Mouse (Mus musculus) lung, adult 2 months (tissue): ENCODE measurements around the gene Syn1. TPM values are rescaled to one million over a fixed set of nuclear protein-coding genes. Genes with fewer than 3 reads are reported as not detected.

Experiments used
- DNase-seq: peaks from one replicate; pipeline ENCODE4 v3.0.0; 2022
- H3K4me1 ChIP-seq: fragments of 200-500 bp; 2 replicates; pipeline ENCODE4 v1.6.1; 2011; ENCODE audit warnings: low read length; ENCODE audit not compliant: control insufficient read depth, insufficient read depth
- H3K4me3 ChIP-seq: fragments of 200-500 bp; replicated peaks from 2 replicates; pipeline ENCODE3; 2011; ENCODE audit warnings: low read depth, mild to moderate bottlenecking, control low read depth, low read length; ENCODE audit errors: extremely low read depth
- CTCF ChIP-seq: fragments of 200-500 bp; IDR thresholded peaks from 2 replicates; pipeline ENCODE4 v1.5.1; 2011; ENCODE audit warnings: mild to moderate bottlenecking, low read length, control low read depth; ENCODE audit not compliant: insufficient read depth
- POLR2A ChIP-seq: fragments of 200-500 bp; IDR thresholded peaks from 2 replicates; pipeline ENCODE4 v1.6.1; 2011; ENCODE audit warnings: low read depth, mild to moderate bottlenecking, control low read depth, low read length, borderline replicate concordance; ENCODE audit errors: extremely low read depth
- WGBS: fragments of 180-500 bp; shearing (Covaris S2); methylation state at CpG from one replicate; pipeline ENCODE4 v1.1.7; 2018; 5-methylcytosine and 5-hydroxymethylcytosine counted together
- polyA plus RNA-seq: library from polyadenylated mRNA; depleted of rRNA; stranded (reverse); fragments of >200 nt; gene quantifications from 2 replicates; pipeline ENCODE4 v1.2.3, GENCODE M21; 2012; rRNA removed

The Syn1 gene
- polyA plus RNA-seq = 1.1 and 1.2 TPM in 2 replicates

- 33% methylated on average over 44 of the region's 44 CpGs for WGBS
- H3K4me1 ChIP-seq = no peaks in the 10 kb centered on the region; the same call in 1 of the 2 replicates
- peak; percentile 51 for DNase-seq
These were observed at the start of gene Syn1 for GRCm38 (mm10) chrX:20920844-20921364. Syn1 (minus strand) TSS chrX:20921004.

GRCm38 (mm10) chrX:20961477-20962378 is 40.9 kb upstream of the Syn1 start, which contains the start of gene Uxt:
Uxt (minus strand) TSS chrX:20962017.
- 30% methylated on average over 57 of the region's 57 CpGs for WGBS
- DNase-seq = peak; percentile 81
- peak; percentile 46; the same call in 1 of the 2 replicates for TF ChIP-seq POLR2A
- no peak for TF ChIP-seq CTCF
- peak within 1 kb of the TSS; percentile 98 for H3K4me3 ChIP-seq
- no peaks in the 10 kb centered on the region for H3K4me1 ChIP-seq

More at GRCm38 (mm10) chrX:20920844-20921364, at the start of gene Syn1:
- no peak for TF ChIP-seq CTCF
- TF ChIP-seq POLR2A = no peak
- peak within 1 kb of the TSS; percentile 28 for H3K4me3 ChIP-seq

DNA sequence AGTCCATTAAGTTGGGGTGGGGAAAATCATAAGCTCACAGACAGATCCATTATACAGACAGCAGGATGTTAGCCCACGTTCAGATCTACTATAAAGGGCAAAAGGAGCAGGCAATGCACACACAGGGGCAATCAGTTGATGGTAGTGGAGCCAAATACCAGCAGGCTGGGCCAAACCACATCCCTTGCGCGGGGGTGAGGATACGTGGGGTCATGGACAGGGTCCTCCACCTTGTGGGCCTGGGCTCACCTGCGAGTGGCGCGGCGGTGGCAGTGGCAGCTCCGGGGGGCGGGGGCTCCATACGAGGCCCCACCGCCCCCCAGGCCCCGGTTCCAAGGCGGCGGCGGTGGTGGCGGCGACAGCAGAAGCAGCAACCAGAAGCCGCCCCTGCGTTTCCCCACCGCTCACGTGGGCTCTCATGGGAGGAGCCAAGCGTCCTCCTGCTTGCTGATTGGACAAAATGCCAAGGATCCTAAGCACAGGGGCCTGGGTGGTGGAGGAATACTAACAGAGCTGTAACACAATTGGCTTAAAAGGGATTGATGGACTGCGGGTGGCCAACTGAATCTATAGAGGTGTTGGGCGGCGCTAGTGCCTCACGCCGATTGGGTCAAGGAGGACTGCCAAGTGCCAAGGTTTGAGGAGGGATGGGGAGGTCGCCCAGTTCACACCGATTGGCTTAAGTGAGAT is 29.5 kb upstream of the Syn1 start, which contains the start of gene Elk1:
Elk1 (minus strand) TSS at position 418 of the 690 bp plus-strand sequence.
- TF ChIP-seq POLR2A (no peak), CTCF (no peak)
- H3K4me3 ChIP-seq = peak within 1 kb of the TSS; percentile 73
- peak; percentile 69 for DNase-seq
- no peaks in the 10 kb centered on the region; the same call in 1 of the 2 replicates for H3K4me1 ChIP-seq
- 20% methylated on average over 29 of the region's 30 CpGs for WGBS

GRCm38 (mm10) chrX:20946055-20946454 is 25.3 kb upstream of the Syn1 start:
- WGBS = 14% methylated on average over 4 of the region's 4 CpGs
- peak; percentile 21 for DNase-seq
- Histone ChIP-seq H3K4me3 (no peak overlapping the region), H3K4me1 (no peaks in the 10 kb centered on the region; the same call in 1 of the 2 replicates)
- TF ChIP-seq POLR2A (no peak), CTCF (peak; percentile 39)

DNA sequence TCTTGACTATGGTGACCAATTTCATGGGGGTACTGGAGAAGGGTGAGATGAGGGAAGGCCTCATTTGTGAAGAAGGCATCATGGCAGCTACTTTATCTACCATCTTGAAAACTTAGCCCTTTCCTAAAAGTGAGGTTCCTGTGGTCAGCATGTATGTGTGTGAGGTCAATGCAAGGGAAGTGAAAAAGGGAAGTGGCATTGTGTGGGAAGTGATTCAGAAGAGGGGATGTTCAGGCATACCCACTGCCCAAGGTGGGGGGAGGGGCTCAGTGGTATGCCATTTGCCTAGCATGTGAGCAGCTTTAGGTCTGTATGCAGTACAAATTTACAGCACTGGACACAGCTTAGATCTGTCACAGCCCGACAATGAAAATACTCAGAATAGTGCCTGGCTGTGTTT is 11.2 kb upstream of the Syn1 start:
- TF ChIP-seq POLR2A (no peak), CTCF (no peak)
- no peaks in the 10 kb centered on the region for H3K4me1 ChIP-seq
- WGBS = 85% methylated on average over 1 of the region's 1 CpGs
- no peak for DNase-seq
- H3K4me3 ChIP-seq = no peak overlapping the region

GRCm38 (mm10) chrX:20931364-20931763 is 10.6 kb upstream of the Syn1 start, which contains the start of gene Cfp:
Cfp (minus strand) TSS chrX:20931555.
- Histone ChIP-seq H3K4me1 (no peaks in the 10 kb centered on the region), H3K4me3 (no peak within 1 kb of the TSS)
- no peak for DNase-seq
- WGBS = 71% methylated on average over 1 of the region's 1 CpGs
- TF ChIP-seq POLR2A = no peak
- TF ChIP-seq CTCF = no peak

DNA sequence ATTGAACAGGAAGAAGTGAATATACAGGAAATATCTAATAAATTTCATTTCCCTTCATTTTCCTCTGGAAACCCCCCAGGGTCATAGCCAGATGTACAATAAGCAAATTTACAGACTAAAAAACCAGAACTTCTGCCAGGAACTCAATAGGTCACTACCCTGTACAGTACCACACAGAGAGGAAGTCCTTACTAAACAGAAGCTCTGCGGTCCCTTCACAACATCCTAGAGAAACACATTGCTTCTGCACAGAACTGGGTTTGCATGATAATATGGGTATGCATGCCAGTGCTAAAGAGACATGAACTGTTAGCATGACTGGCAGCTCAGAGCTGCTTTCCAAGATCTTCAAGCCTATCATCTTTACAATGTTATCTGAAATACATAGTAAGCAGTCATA is 9.1 kb upstream of the Syn1 start:
- no peak overlapping the region for H3K4me3 ChIP-seq
- no peak for DNase-seq
- TF ChIP-seq POLR2A (no peak), CTCF (no peak)
- no peaks in the 10 kb centered on the region for H3K4me1 ChIP-seq
- 63% methylated on average over 1 of the region's 1 CpGs for WGBS

DNA sequence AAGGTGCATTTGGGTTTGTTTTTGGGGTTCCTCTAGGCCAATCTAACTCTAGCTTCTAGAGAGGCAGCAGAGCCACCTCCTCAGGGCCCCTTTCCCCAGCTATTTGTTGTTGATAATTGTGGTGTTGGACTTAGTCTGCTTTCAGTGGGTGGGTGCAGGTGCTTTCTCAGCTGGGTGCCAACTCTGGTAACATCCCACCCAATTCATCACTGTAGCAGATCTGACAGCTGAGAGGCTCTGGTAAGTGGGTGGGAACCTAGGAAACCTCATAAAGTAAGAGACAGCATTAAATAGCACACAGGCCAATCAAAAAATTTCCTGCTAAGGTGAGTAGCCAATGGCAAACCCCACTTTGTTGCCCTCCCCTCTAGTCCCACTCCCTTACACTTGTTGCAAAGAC is 4.2 kb upstream of the Syn1 start:
- DNase-seq = no peak
- TF ChIP-seq POLR2A (no peak), CTCF (no peak)
- Histone ChIP-seq H3K4me1 (no peaks in the 10 kb centered on the region; the same call in 1 of the 2 replicates), H3K4me3 (no peak overlapping the region)

DNA sequence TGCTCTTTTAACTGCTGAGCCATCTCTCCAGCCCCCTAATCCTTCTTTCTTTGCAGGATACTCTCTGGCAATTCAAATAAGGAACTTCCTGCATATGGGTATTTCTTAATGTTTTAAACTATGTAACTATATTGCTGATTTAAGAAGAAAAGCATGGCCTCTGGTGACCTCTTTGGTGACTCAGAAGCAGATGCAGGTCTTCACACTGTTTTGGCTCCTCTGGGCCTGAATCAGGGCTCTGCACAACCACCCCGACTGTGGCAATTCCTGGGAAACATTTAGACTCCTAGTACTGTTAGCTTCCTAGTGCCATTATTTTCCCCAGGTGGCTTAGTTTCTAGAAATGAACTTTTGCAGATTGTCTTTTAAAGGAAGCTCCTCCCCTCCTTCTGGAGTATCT is 2.7 kb upstream of the Syn1 start:
- no peak overlapping the region for H3K4me3 ChIP-seq
- 67% methylated on average over 1 of the region's 1 CpGs for WGBS
- TF ChIP-seq POLR2A (no peak), CTCF (no peak)
- no peak for DNase-seq
- H3K4me1 ChIP-seq = no peaks in the 10 kb centered on the region; the same call in 1 of the 2 replicates

DNA sequence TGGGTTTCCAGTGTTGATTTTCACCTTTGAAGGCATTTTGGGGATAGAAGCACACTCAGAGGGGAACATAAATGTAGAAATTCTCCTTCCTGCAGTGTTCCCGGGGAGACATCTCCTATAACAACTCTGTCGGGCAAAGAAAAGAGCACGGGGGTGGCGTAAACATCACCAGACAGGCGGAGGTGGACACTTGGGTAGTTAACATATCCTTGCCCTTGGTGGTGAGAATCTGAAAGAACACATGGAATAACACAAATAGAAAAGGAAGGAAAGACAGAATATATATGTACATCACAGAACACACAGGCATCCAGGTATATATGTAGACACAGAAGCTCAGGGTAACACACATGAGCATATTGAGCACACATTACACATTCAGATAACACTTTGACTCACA is 562 bp upstream of the Syn1 start:
- 54% methylated on average over 5 of the region's 5 CpGs for WGBS
- H3K4me1 ChIP-seq = no peaks in the 10 kb centered on the region; the same call in 1 of the 2 replicates
- TF ChIP-seq POLR2A (no peak), CTCF (no peak)
- no peak overlapping the region for H3K4me3 ChIP-seq
- DNase-seq = no peak
